Mouse (Mus musculus): ENCODE measurements at regions not wholly inside any gene's neighbourhood (a gene's known extent, or its start where the extent isn't known, plus 50 kb on each side); places are given as distances from the start of the nearest gene placed in this dataset.

DNA sequence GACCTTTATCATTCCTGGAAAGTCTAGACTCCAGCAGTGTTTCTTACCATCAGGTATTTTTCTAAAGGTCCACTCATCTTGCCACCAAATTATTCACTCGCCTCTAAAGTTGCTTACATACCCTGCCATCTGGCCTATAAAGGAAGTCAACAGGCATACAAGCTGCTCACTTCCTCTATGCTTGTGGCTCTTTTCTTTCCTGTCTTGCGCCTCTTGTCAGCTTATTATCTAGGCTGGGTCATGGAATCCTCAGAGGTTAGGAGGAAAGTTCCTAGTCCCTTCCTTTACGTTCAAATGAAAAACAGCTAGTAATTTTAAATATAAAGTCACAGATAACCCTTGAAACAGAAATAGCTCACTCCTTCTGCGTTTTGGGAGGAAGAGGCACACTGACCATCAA is 97.9 kb downstream of the Lipi start:
- no peak for DNase-seq (ENCODE audit: low spot score in 2 of 2)

DNA sequence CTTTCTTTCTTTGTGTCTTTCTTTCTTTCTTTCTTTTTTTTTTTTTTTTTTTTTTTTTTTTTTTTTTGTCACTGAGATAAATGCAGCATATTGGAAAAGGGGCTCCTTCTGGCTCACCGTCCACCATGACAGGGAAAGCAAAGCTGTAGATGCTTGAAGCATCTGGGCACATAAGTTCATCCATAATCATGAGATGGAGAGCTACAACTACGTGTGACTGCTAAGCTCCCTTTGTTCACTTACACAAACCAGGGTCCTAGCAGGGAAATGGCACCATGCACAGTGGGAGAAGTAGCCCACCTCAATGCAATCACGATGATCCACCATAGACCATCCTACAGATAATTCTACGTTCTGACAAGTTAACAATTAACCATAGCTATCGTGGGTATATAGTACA is 102.0 kb downstream of the Lipi start:
- no peak for DNase-seq (ENCODE audit: low spot score in 2 of 2)

DNA sequence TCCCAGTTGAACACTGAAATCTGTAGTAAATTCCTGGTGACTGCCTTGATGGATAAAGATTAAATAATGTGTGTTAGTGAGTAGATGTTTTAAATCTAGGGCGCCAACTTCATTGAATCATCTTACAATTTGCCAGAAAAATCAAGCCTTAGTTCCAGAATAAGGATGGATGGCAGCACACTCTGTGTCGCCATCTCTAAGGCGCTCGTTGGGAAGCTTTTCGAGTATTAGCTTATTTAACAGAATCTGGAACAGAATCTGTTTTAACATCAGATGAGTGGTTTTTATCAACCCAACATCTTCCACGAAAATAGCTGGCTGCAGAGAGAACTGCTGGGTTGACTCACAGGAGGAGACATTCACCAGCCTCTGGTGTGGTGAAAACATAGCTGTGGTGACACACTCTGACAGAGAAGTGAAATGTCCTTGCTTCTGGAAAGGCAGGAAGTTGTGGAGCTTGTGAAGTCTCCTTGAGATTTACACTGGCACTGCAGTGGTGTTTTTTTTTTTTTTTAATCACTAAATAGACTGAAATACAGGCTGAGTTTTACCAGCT is 120.4 kb downstream of the Lipi start:
- DNase-seq (ENCODE audit: low spot score in 2 of 2): no peak

DNA sequence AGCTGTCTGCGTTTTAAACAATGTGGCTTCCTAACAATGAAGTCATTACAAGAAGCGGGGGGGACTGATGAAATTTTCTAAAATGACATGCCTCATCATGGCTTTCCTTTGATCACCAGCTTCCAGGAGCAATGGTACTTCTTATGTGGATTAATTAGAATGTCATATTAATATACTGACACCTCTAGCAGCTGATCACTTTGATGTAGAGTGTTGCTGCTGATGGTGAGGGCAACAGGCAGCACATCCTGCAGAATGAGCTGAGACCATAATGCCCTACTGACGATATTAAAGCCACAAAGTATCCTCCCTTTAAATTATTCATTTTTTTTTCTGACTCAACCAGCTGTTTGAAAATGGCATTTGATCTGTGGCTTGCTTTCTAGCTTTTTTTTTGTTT is 123.7 kb downstream of the Lipi start:
- no peak for DNase-seq (ENCODE audit: low spot score in 2 of 2)

DNA sequence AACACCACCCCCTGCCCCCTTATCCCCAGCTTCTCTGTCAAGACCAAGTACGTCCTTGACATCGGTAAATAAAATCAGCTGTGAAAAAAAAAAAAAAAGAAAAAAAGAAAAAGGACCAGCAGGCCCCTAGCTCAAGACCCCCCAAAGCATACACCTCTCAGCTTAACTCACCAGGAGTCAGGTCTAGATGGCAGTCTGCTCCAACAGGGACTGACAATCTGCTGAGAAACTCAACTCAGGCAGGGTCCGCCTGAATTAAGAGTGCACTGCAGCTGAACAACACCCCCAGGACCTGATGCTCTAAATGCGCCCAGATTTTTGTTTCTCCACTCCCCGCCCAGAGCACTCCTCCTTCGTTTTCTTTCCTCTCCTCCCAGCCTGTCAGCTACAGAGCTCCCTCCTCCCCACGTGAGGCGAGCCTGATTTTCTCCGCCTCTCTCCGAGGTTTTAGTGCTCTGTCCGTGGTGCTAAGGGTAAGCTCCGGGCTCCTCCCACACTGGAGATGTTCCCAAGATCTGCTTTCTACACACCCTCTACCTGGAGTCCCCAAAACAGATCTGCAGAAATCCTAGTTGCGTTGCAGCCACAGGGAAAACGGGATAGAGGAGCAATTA is 138.9 kb downstream of the Lipi start:
- peak; percentile 48 to 57 for DNase-seq (ENCODE audit: low spot score in 2 of 2)

DNA sequence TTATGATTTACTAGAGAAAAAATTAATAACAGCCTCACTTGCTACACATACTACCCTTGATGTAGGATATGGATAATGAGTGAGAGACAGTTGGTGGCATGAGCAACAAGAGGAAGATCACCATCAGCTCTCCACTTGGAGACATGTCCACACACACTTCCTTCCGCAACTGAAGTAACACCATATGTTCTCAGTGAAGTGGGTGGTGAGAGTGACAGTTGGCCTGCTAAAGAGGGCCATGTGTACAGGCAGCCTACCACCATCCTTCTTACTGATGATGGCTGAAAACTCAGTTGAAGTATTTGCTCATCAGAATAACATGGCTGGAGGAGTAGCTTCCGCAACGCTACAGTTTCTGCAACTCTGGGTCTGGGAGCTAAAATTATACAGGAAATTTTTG is 146.6 kb downstream of the Lipi start:
- peak; percentile 28 to 64 for DNase-seq (ENCODE audit: low spot score in 2 of 2)

DNA sequence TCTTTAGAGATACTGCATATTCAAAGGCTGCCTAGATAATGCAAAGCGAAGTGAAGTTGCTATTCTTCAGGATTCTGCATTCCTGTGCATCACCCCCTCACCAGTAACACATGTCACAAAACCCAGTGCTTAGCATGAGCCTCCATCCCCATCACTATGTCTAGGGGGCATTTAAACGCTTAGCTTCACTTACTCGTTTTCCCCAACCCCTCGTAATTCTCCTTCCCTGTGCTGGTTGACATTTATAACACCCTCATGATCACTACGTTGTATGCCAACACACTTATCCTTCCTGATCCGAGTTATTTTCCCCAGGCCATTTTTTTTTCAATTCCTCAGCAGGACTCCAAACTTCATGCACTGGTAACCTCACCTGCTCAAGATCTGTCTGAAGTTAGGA is 152.6 kb downstream of the Lipi start:
- DNase-seq (ENCODE audit: low spot score in 2 of 2): no peak

DNA sequence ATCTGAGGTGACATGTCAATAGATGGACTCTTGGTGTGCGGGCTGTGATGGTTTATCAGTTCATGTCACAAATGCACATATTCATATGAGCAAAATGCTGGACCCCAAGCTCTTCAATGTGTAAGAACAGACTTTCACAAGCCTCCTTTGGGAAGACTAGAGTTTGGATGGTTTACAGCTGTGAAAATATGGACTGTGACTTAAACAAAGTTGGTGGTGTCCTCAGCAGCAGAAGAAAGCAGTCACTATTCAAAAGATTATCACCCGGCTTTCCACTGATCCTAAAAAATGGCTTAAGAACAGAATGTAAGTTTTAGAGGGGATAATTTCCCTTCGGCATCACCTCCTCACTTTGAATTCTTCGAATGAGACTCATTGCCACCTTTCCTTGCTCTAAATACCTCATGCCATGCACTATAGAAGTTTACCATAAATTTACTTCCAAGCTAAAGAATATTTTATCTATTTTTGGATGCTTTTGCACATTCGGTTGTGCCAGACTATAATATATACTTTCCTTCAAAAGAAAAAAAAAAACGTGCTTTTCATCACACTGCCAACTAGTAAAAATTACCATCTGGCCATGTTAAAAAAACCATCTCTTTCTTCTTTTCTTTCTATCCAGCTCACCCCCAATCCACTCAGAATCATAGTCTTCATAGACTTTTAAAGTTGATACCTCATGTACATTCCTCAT is 201.2 kb downstream of the Lipi start:
- no peak for DNase-seq (ENCODE audit: low spot score in 2 of 2)

DNA sequence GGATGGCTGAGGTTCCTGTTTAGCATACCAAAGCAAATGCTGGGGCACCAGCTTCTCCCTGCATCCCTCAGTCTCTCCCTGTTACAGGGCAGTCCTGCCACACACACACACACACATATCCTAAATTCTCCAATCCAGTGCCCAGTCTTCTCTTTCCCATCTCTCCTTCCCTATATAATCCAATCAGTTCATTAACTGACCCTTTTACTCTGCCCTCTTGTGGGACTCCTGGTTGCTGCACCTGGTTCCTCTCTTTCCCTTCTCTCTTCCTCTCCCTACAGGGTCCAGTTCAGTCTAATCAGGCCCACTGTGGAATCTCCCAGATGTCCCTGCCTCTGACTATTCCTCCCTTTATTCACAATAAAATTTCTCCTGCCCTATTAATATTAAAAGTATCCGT is 204.7 kb downstream of the Lipi start:
- no peak for DNase-seq (ENCODE audit: low spot score in 2 of 2)

DNA sequence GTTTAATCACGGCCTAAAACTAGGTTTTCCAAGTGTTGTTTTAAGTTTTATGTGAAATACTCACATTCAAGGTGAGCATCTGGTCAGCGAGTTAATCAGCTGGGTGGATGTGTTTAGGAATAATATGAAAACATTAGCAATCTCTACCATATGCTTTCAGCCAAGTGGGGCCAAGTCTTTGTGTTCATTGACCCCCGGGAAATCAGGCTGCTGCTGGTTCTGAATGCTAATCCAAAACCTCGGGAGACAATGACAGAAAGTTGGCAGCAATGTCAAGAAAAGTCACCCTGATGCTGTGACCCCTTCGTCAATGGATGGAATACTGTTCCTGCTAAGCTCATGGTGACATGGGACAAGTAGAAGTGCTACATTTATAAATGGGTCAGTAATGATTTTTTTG is 216.2 kb downstream of the Lipi start:
- no peak for DNase-seq (ENCODE audit: low spot score in 2 of 2)

DNA sequence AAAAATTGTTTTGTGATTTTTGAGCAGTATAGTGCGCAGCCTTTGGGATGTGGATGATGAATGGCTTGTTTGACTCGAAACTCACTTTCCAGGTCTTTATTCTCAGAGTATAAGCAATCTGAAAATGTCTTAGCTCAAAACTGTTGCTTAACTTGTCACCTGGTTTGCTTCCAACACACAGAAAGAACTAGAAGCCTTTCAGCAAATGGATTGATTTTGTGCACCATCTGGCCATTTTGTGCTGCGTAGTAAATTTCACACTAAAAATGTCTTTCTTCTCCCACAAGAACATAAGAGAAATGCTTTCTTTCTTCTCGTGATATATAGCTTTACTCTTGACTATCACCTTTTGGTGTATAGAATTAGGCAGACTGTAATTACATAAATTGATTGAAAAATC is 219.1 kb downstream of the Lipi start:
- DNase-seq (ENCODE audit: low spot score in 2 of 2): peak in 1 of 2 experiments; percentile 57

DNA sequence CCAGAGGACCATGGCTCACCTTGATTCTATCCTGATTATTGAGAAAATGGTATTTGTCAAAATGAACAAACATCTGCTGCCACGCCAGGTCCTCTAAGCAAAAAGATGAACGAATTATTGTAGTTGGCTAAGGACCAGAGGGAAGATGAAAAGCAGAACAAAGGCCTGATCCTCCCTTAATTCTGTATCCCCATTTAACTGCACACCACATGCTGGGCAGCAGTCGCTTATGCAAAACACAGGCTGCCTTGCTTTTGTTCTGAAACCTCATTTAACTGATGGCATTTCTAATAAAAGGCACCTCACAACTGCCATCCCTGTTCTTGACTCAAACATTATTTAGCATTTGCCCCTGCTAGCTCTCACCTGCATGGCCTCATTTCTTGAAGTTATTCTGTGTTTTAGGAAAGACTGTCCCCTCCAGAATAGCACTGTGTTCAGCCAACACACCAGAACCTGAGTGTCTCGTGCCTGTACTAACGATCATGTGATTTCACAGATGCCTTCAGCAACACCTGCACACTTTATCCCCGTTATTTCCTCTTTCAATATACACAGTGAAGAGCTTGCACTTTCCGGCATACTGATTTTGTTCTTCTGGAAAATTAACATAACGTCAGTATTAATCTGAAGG is 220.4 kb downstream of the Lipi start:
- peak in 1 of 2 experiments; percentile 34 for DNase-seq (ENCODE audit: low spot score in 2 of 2)

DNA sequence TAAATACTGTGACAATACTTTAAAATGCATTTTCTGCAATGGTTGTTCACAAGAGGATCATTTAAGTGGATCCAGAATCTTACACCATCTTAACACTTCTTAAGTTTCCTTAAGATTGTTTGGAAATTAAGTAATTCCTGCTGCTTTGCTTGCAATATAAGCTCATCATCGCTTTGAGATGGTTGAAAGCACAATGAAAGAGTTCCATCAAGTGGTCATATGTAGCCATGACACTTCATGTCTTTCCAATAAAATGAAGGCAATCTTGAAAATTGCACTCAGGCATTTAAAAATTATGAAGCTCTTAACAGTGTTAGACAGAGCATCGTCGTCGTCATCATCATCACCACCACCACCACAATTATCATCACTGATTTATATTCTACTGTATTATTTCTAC is 223.8 kb downstream of the Lipi start:
- DNase-seq (ENCODE audit: low spot score in 2 of 2): peak in 1 of 2 experiments; percentile 25

DNA sequence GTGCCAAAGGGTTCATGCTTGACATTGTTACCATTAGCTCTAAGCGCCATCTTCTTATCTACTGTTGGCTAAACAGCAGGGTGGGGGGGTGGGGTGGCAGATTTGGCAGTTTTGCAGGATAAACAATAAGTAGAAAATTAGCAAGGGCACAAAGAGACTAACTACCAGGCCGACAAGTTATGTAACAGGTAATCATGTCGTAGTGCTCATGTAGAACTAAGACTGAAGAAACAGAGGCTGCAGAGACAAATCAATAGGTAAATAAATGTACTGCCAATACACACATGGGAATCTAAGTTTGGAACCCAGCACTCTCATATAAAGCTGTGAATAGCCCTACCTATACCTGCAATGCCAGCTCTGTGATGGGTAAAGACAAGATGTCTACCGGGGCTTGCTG is 225.1 kb downstream of the Lipi start:
- DNase-seq (ENCODE audit: low spot score in 2 of 2): no peak

DNA sequence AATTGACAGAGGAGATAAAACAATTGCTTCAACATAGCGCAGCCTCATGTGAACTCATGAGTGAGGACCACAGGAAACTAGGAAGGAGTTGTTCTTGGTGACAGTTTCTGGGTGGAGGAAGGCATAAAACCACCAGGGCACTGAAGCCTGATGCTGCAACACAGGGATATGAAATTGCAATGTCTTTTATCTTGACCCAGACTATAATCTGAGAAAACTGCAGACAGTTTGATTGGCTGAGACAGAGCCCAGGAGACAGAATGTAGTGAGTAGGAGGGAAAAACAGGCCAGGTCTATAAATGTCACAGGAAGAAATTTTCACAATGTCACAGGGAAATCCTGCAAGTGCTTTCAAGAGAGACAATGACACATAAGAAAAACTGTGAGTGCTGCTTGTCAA is 232.5 kb downstream of the Lipi start:
- no peak for DNase-seq (ENCODE audit: low spot score in 2 of 2)

DNA sequence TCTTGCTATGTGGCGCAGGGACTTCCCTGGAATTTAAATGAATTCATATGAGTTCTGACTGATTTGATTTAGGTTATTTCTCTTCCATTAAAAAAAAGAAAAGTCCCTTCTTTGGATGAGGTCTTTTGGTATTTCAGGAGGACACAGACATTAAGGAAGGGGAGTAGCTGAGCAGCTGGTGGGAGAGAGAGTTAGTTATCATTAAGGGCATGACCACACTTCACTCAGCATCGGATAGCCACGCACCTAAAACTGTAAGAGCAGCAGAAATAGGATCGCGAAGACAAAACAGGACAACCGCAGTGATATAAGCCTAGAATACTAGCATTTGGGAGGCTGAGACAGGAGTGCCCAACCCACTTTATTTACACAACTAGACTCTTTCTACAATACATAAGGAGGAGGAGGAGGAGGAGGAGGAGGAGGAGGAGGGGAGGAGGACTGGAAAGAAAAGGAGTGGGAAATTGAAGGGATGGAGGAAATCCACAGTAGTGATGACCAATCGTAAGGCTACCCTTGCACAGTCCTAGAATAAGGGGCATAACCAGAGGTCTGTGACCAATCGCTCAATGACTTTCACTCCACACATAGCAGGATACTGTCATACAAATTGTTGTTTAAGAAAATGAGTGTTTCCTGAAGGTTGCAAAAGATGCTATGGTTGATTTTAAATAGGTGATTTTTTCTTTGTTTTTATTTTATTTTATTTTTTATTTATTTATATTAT is 241.5 kb downstream of the Lipi start:
- DNase-seq (ENCODE audit: low spot score in 2 of 2): no peak

DNA sequence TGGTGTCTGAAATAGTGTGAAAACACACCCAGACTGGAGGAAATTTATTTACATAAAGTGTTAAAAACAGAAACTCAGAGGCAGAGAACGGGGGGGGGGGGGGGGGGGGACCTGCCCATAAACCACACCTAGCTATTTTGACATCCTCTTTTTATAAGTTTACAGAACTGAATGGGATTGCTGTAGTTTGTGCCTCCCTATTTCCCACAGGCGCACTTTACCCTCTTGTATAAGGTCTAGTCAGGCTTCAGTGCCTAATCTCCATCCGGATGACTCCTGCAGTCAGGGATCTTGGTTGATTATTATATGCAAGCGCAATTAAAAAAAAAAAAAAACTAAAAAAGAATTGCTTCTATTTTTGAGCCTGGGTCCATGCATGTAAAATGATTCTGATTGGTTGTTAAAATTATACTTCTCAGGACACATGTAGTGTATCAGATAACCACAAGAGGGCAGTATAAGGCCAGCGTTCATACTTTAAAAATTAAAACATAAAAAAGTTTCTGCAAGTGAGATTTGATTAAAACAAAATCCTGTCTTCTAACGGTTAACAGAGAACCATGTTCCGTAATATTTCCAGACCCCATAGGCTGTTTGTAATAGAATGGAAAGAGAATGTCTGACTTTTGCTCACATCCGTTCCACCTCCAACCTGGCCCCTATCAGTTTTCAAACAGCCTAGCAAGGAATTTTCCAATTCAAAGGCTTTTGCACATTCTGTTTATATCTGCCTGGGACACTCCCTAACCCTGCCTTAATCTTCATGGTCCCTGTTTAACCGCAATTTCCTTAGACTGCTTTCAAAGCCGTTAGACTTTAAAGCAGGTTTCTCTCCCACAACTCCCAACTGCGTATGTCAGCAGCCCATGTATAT is 242.6 kb downstream of the Lipi start:
- peak in 1 of 2 experiments; percentile 44 for DNase-seq (ENCODE audit: low spot score in 2 of 2)

DNA sequence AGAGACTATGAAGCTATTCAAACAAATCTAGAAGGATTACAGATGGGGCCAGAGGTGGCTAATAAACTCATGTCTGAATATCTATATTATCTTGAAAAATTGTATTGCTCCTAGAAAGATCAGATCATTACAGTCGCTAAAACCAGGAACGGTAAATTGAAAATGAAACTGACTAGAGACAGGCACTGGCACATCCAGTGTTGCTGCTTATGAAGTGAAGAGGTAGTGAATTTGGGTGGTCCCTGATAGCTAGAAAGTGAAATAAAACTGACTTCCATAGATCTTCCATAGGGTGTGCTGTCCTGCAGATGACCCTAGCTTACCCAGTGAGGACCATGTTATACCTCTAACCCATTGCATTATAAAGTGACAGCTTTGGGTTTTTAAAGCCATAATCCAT is 251.6 kb downstream of the Lipi start:
- DNase-seq (ENCODE audit: low spot score in 2 of 2): no peak

DNA sequence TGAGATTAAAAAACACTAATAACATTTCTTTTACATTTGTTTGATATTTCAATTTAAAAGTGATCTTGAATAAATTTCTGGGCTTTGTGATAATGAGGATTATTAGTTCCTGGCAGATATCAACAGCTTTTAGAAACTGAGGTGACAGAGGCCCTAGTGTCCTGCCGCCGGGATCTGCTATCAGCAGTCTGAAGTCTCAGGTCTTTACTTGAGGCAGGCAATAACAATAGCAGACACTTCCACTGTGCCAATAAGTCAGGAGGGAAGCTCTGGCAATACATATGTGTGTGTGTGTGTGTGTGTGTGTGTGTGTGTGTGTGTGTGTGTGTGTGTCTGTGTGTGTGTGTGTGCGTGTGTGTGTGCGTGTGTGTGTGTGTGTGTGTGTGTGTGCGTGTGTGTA is 252.1 kb downstream of the Lipi start:
- no peak for DNase-seq (ENCODE audit: low spot score in 2 of 2)

DNA sequence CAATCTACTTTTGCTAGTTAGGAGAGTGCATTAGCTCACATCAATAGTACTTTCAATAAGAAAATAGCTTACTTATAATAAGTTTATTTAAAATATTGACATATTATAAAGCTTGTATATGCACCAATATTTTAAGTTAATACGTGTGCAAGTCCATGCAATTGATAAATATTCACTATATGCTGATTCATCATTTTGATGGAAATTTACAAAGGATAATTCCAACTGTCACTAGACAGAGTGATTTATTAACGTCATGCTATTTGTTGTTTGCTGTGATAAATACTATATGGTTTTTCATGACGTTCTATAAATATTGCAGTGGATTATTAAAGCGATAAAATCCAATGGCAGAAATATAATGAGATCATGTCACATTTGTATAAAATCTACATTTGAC is 253.0 kb downstream of the Lipi start:
- DNase-seq (ENCODE audit: low spot score in 2 of 2): no peak

DNA sequence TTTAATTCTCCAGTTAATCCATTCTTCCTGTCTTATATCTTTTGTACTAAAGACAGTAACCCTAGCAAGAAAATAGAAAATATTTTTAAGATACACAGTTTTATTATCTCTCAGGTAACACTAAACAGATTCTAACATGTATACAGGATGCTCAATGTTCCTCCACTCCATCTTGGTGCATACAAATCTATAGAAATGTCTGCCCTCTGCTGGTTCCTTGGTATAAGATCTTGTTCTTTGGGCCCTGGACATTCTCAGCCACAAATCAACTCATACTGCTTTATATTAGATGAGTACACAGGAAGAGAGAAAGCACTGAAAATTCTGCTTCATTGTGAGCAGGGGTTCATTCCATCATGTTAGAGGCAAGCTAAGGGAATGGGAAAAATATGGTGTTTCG is 260.6 kb downstream of the Lipi start:
- peak in 1 of 2 experiments; percentile 37 for DNase-seq (ENCODE audit: low spot score in 2 of 2)

All from layer of hippocampus, adult 18-20 months (tissue).